Mouse (Mus musculus) adrenal gland (tissue): ENCODE measurements around the gene Ap3d1.

Source experiments
- intact Hi-C: fragments of 180-260 bp; cut with DNase I; formaldehyde crosslinking; loops from one replicate; pipeline ENCODE4 v1.15.1; 2025
- long read RNA-seq, 2 experiments: library from polyadenylated mRNA; unstranded; transcript quantifications; one replicate each; pipeline ENCODE4 v2.0.0; 2020; ENCODE audit warnings: borderline replicate concordance in 1 of 2; ENCODE audit not compliant: insufficient replicate concordance in 1 of 2

Ap3d1 gene
- long read RNA-seq, experiment 1, full-length matches to known transcripts, result 5 of 34 reads
- long read RNA-seq, experiment 1, partial matches to known transcripts, result 21 of 34 reads
- long read RNA-seq, experiment 1, other reads (novel, unspliced or antisense), result 8 of 34 reads
- long read RNA-seq, experiment 2, full-length matches to known transcripts, result 4 of 32 reads
- long read RNA-seq, experiment 2, partial matches to known transcripts, result 22 of 32 reads
- long read RNA-seq, experiment 2, other reads (novel, unspliced or antisense), result 6 of 32 reads

GRCm38 (mm10) chr10:80742180-80742978 lies at the start of gene Ap3d1:
Ap3d1 (minus strand) TSS chr10:80742264.
- intact Hi-C loops, result no loop called here

GRCm38 (mm10) chr10:80791476-80792174 lies 49.6 kb upstream of the Ap3d1 start:
- intact Hi-C loops, result no loop called here

GRCm38 (mm10) chr10:80790761-80791404 lies 48.8 kb upstream of the Ap3d1 start:
- intact Hi-C loops, result no loop called here

- intact Hi-C loops, result no loop called here
These were observed 45.5 kb upstream of the Ap3d1 start for GRCm38 (mm10) chr10:80787517-80787916.

GRCm38 (mm10) chr10:80785963-80786362 lies 43.9 kb upstream of the Ap3d1 start:
- intact Hi-C loops, result no loop called here

- intact Hi-C loops, result no loop called here
These were observed 42.8 kb upstream of the Ap3d1 start for GRCm38 (mm10) chr10:80784871-80785270.

GRCm38 (mm10) chr10:80784302-80784701 lies 42.2 kb upstream of the Ap3d1 start:
- intact Hi-C loops, result no loop called here

GRCm38 (mm10) chr10:80779565-80779964 lies 37.5 kb upstream of the Ap3d1 start:
- intact Hi-C loops, result no loop called here

- intact Hi-C loops, result no loop called here
These were observed 35.1 kb upstream of the Ap3d1 start for GRCm38 (mm10) chr10:80777123-80777522.

GRCm38 (mm10) chr10:80776358-80776869 lies 34.4 kb upstream of the Ap3d1 start:
- intact Hi-C loops, result no loop called here

GRCm38 (mm10) chr10:80775731-80776130 lies 33.7 kb upstream of the Ap3d1 start:
- intact Hi-C loops, result no loop called here

GRCm38 (mm10) chr10:80774981-80775380 lies 32.9 kb upstream of the Ap3d1 start:
- intact Hi-C loops, result no loop called here

- intact Hi-C loops, result no loop called here
These were observed 32.5 kb upstream of the Ap3d1 start for GRCm38 (mm10) chr10:80774549-80774948.

- intact Hi-C loops, result no loop called here
These were observed 31.8 kb upstream of the Ap3d1 start for GRCm38 (mm10) chr10:80773816-80774215.

GRCm38 (mm10) chr10:80768365-80768764 lies 26.3 kb upstream of the Ap3d1 start:
- intact Hi-C loops, result no loop called here

GRCm38 (mm10) chr10:80766161-80766815 lies 24.2 kb upstream of the Ap3d1 start:
- intact Hi-C loops, result no loop called here

GRCm38 (mm10) chr10:80765746-80766145 lies 23.7 kb upstream of the Ap3d1 start:
- intact Hi-C loops, result no loop called here

- intact Hi-C loops, result no loop called here
These were observed 21.4 kb upstream of the Ap3d1 start for GRCm38 (mm10) chr10:80763502-80763901.

GRCm38 (mm10) chr10:80761821-80762220 lies 19.8 kb upstream of the Ap3d1 start:
- intact Hi-C loops, result no loop called here

- intact Hi-C loops, result no loop called here
These were observed 18.8 kb upstream of the Ap3d1 start for GRCm38 (mm10) chr10:80760596-80761524.
